Mouse (Mus musculus) erythroid progenitor cell, adult 5-6 weeks (primary cell): ENCODE measurements around the gene Krt39. TPM values are rescaled to one million over a fixed set of nuclear protein-coding genes. Genes with fewer than 3 reads are reported as not detected.

Experiments used
- ATAC-seq: replicated peaks from 2 replicates; pipeline ENCODE4 v1.8.0; 2016; ENCODE audit warnings: moderate number of reproducible peaks, mild to moderate bottlenecking, moderate TSS enrichment, inconsistent platforms; ENCODE audit not compliant: poor library complexity, low FRiP score, severe bottlenecking
- total RNA-seq, 2 experiments: library from RNA; stranded (forward) in 1 of 2; stranded (reverse) in 1 of 2; fragments of 150-400 nt in 1 of 2; fragments of 186-747, 209-891 nt in 1 of 2; gene quantifications; 2 replicates each; pipeline versions ENCODE4 v1.2.3 to v1.2.4; 2015 to 2017; ENCODE audit warnings: low replicate concordance in 2 of 2

The Krt39 gene
- total RNA-seq (2015; ENCODE audit: low replicate concordance) (not detected in 2 replicates), total RNA-seq (2017; ENCODE audit: low replicate concordance) (not detected in 2 replicates)

DNA sequence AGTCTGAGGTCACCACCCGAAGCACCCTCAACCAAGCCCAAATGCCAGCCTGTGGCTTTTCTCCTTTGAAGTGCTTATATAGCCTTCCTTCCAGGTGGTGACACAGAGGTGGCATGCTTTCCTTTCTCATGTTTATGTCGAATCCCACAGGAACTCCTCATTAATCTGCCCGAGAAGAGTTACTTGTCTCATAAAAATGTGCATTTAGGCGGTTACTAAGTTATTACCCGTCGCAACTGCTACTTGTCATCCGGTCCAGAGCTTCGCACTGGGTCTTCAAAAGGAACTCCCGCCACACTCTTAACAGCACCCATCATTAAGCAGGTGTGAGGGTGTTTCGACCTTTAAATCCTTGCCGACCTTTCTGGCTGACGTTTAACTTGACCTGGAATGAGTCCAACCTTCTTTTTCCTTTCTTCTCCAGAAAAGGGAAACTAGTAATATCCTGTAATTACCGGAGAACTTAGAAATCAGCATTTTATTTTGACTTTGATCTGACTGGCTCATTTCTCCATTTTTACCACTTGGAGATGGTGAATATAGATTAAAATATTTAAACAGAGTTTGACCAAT is at the start of gene Krt39:
Krt39 (minus strand) TSS at position 51 of the 573 bp plus-strand sequence.
- ATAC-seq = no peak

DNA sequence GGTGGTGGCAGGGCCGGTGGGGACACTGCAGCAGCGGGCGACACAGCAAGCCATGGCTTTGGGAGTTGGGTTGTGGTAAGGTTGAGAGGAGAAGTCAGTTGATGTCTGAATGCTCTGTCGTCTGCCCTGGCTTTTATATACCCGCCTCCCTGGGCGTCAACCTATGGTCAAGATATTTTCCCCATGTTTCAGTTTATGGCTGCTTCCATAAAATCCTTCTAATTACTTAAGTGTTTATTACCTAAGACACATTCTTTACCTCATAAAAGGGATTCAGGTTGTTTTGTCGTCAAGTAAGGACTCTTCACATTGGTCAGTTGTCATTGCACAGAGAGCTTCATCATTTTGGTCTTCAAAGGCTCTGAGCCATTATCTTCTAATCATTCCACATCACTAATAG is 45.4 kb upstream of the Krt39 start, which contains the start of gene Krtap3-1:
Krtap3-1 (minus strand) TSS at position 101 of the 400 bp plus-strand sequence.
- ATAC-seq = no peak

DNA sequence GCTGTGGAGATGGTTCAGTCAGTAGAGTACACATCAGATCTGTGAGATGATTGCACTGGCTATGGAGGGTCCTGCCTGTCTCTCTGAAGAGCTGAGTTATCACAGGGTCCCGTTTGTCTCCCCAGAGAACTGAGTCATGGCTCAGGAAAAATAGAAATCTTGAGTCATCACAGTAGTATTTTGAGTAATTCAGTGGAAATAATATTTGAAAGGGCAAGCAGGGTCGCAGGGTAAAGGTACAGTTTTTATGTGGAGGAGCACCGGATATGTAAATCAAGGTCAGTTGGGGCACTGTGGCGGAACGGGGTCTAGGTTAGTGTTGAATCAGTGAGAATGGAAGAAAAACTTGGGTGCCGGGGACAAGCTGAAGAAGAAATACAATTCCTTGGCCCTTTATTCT is 41.4 kb upstream of the Krt39 start:
- ATAC-seq = no peak

DNA sequence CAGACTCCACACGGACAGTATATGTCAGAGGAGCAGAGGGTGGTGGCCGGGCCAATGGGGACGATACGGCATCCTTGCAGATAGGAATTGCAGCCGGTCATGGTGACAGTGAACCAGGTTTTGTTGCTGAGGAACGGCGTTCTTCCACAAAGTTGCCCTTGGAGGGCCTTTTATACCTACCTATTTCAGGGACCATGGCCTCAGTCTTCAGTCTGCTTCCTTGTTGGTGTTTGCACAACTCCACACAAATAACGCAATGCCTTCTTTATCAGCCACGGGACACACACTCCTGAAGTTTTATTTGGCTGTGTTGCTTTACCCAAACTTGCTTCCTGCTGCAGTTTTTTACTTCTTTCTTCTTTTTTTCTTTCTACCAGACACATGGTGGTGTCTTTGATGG is 38.2 kb upstream of the Krt39 start, which contains the start of gene Gm11939:
Gm11939 (minus strand) TSS at position 101 of the 400 bp plus-strand sequence.
- ATAC-seq = no peak

DNA sequence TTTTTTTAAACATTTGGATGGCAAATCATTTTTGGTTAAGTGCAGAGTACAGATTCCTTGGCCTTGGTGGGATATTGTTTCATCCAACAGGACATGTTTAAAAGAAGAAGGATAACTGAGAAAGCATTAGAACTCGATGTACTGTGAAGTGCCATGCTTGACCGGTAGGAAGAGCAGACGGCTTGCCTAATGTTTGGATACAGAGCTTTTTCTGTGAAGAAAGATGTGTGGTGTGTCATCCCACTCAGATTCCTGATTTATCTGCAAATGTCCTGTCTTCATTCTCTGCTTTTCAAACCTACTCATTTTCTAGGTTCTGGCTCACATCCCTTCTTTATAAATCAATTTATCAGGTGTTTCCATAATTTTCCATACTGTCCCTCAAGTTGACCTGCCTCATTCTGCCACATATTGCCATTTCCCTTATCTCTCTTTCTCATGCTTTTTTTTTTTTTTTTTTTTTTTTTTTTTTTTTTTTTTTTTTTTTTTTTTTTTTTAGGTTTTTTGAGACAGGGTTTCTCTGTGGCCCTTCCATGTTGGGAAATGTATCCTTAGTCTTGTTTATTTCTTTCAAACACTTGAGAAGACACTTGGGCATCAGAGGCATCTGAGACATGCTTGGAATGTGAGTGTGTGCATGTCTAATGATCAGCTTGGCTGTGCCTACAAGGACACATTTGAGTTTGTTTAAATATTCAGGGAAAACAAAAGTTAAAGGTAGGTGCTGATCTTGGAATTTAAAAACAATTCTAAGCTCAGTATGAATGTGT is 37.0 kb upstream of the Krt39 start:
- ATAC-seq = no peak

DNA sequence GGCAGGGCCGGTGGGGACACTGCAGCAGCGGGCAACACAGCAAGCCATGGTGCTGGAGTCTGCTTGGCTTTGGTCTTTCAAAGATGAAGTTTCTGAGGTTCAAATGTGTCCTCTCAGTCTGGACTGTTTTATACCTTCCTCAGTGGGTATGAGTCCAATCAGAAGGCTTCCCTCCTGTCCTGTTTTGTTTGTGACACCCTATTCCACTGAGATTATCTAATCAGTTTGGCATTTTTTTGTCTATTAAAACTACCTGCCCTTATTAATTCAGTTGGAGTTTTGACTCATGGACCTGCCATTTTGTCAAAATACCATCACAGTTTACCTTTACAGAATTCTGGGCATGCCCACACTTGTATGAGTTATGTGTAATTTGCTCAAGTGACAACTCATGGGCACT is 35.6 kb upstream of the Krt39 start, which contains the start of gene Krtap3-2:
Krtap3-2 (minus strand) TSS at position 101 of the 400 bp plus-strand sequence.
- no peak for ATAC-seq

DNA sequence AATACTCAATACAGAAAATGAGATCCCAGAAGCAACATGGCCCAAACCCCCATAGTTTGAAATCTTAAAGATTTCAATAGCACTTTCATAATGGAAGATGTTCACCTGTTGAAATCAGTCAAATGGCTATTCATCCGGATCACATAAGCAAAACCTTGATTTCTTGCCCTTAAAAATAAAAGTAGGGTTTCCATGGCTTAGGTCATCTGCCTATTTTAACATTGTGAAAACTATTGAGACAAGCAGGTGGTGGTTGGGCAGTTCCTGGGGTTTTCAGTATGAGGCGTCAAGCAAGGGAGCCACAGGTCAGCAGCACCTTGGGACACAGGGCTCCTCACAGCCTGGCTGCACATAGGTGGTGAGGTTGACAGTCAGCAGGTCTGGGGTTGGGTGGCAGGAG is 35.1 kb upstream of the Krt39 start:
- no peak for ATAC-seq

DNA sequence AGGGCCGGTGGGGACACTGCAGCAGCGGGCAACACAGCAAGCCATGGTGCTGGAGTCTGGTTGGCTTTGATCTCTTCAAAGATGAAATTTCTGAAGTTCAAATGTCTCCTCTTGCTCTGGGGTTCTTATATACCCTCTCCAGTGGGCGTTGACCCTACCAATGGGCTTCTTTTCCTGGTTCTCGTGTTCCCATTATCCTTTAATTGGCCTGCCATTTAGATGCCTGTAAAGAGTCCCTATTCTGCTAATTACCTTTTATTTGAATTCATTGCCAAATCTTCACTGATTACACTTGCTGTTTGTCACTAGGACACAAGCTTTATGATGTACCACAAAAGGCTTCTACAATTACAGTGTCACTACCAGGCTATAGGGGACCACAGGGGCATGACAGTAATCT is 29.6 kb upstream of the Krt39 start, which contains the start of gene Krtap3-3:
Krtap3-3 (minus strand) TSS at position 101 of the 400 bp plus-strand sequence.
- no peak for ATAC-seq

DNA sequence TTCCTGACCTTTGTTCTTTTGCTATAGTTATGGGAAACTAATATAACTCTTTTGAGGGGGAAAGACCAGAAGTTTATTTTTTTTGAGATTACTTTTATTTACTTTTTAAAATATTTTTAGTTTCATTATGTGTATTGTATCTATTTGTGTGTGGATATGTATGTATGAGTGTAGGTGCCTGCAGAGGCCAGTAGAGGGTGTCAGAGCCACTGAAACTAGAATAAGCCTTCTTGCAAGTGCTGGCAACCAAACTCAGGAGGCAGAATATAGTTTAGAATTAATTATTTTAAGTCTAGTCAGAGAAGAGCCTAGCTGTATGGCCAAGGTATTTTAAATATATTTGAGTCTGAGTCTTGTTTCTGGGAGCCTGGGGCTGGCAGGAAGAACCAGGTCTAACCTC is 26.8 kb upstream of the Krt39 start:
- no peak for ATAC-seq

DNA sequence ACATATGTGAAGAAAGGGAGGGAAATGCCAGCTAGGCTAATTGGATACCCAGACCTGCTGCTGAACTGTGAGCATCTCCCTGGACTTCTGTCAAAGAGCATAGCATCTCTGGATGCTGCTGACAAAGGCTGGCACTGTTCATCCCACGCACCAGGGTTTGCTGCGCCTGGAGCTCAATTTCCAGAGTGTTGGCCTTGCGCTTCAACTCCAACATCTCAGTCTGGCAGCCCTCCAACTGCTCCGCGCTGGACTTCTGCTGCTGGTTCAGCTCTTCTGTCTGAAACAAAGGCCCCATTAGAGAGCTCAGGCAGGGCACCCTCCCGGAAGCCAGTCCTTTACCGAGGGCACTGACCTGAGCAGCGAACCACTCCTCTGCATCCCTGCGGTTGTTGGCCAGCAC is 18.6 kb upstream of the Krt39 start:
- ATAC-seq = no peak

DNA sequence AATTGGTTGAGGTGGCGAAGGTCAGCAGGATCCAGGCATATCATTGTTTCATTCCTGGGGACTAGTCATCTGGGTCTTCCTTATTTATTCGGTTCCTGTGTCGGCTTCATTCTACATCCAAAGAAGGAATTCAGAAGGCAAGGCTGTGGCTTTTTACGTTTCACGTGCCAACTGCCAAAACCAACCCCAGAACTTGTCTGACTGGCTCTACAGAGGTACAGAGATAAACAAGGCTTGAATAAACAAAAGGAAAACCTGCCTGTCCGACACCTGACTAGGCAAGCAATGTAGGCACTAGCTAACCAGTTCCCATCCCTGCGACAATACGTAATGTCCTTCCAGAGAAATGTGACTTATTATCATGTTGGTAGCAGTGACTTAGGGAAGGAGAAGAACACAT is 7.0 kb downstream of the Krt39 start:
- ATAC-seq = no peak

DNA sequence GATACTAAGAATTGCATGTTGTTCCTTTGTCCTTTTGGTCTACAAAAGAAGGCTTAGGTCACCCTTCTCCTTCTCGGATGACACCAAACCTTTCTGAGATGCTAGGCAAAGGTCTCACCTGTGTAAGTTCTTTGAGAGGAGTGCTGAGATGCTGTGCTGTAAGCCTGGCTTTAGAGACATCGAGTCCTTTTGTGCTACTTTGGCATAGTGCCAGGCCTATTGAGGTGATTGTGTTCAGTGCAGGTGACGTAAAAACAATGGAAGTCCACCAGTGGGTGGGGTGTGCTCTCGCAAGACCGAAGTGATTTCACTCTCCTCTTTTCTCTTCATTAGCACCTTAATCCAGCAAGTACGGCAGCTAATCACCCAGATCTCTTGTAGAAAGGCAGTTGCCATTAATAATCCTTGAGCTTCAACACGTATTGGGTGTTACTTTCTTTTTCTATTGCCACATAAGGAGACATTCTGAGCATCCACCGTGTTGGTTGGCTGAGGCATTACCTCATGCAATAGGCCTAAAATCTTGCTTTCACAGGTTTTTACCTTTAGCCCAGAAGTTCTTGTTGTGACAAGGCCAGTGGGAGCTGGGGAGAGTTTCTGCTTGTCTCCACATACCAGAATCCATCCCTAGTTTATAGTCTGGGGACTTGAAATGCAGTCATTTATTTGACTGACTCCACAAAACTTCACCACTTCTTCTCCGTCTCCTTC is 20.9 kb downstream of the Krt39 start:
- ATAC-seq = no peak

DNA sequence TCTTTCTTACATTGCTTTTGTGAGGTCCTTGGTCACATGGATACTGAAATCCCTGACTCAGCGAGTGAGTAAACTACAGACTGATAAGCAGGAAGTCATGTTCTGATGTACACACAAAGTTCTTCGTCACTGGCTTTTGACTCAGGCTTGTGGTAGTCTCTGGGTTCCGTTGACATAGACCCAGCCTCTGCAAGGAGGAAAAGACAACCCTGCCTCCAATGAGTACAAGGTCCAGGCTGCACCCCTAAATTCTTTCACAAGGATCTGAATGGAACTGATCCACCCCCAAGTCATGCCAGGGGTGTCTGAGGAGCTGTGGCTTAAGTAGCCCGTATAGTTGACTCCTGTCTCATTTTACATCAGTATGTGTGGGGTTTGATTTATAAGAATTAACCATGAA is 24.7 kb downstream of the Krt39 start:
- no peak for ATAC-seq

DNA sequence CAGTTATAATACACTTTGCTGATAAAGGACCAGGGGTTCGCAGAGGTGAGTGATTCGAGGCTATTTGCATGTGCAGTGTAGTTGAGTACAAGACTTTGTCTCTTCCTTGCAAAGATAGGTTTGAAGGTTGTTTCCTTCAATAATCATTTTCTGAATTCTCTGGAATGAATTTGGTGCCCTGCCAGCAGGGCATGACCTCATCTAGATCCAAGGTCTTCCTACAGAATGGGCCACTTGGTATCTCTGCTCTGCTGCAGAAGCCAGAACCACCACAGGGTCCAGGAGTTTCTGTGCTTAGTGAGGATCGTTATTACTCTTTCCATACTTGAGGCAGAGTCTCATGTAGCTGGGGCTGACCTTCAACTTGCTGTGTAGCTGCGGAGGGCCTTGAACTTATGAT is 26.4 kb downstream of the Krt39 start:
- no peak for ATAC-seq

DNA sequence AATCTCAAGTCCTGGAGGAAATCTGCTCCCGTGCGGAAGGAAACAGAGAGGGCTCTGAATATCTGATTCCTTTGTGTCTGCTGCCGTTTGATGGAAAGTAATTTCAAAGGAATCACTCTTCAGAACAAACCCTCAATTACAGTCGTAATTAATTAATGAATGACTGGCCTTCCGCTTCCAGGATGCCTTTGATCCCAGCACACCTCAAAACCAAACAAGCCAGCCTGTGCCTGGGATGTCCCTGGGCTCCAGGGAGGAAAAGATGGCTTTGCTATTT is 27.6 kb downstream of the Krt39 start:
- no peak for ATAC-seq

DNA sequence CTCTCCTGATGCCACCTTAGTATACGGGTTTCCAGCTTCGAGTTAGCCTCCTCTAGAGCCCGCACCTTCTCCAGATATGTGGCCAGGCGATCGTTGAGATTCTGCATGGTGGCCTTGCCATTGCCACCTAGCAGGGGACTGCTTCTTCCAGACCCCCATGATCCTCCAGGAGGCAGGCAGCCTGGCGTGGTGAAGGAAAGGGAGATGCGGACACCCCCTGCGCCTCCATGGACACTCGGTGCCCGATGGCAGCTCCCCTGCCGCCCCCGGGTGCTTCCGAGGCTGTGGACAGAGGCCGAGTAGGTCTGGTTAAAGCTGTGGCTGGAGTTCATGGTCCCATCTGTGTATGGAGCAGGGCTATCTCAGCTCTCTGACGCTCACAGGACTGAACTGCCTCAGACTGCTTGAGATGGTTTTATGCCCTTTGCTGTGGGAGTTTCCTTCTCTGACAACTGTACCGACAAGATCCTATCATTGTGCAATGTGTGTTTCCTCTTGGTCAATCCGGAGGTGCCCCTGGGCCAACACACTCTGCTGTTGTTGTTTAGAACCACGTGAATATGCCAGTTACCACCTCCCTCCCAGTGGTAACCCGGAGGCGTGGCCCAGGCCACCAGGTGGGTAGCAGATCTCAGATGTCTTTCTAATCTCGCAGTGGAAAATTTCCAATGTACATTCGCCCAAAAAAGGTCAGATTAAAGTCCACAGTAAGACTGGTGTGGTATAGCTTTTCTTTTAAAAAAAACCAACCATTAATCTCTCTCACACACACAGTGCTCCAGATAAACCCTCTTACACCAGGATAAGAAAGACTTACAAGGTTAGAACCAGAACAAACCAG is 28.2 kb downstream of the Krt39 start, which contains the start of gene Krt23:
Krt23 (minus strand) TSS at position 405 of the 841 bp plus-strand sequence.
- ATAC-seq = no peak

DNA sequence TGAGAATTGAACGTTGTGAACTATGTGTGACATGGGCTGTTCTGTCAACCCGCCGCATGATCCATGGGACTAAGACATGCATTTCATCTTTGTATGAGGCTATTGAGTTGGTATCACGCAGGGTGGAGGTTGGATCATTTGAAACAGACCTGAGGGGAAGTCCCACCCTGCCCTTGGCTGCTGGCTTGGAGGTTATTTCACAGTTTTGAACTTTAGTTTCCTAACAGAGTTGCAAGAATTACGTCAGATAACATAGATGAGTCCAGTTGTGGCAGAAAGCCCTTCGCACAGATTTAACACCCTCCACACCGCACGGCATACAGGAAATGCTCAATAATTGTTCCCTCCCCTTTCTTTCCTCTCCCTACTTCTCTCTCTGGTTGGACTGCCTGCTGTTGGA is 30.1 kb downstream of the Krt39 start:
- no peak for ATAC-seq

DNA sequence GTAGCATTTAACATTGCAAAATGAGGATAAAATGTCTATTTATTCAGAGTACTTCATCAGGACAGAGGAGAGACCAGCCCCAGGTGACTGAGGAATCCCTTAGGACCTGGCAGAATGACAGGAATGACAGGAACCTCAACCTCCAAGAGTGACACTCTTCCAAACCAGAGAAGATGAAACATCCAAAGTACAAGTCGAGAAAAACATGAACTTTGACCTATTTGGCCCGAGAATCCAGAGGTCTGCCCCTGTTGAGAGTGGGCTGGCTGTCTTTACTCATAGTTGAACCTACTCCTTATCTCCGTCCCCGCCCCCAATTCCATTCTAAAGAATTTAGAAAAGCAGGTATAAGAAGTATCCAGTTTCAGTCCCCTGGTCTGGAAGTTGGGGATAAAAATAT is 30.5 kb downstream of the Krt39 start:
- no peak for ATAC-seq

DNA sequence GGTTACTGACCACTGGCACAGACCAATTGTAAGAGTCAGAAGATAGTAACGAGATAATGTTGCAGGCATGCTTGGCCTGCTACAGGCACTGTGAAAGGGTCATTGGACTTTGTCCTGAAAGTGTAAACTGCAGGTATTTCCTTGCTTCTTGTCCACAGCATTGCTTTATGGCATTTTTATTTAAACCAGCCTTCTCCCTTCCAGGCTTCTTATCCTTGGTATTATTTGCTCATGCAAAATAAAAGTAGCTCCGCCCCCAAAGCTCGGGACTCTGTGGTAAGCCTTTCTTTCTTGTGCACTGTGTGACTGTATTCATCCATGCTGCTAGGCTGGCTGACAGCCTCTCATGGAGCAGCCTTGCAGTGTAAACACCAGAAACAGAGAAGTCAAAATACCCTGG is 31.9 kb downstream of the Krt39 start:
- no peak for ATAC-seq

DNA sequence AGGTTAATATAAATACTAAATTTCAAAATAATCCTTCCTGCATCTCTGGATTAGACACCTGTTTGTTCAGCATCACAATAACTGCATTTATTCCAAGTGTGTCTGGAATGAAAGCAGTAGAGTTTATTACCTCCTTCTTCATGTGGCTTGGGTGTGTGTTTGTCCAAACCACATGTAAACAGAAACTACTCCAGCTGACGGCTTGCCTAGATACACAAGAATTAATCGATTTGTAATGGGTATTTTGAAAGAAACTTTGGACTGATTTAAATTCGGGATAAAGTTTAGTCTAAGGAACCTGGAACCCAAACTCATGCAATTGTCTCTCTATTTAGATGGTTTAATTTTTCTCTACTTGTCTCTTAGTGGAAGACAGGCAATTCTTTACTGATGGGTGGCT is 46.2 kb downstream of the Krt39 start:
- ATAC-seq = no peak
